Mouse (Mus musculus) liver, adult 2 months (tissue): ENCODE measurements around the gene 1600014C23Rik.

ENCODE experiments used
- CTCF ChIP-seq: fragments of 200-500 bp; IDR thresholded peaks from 2 replicates; pipeline ENCODE4 v1.5.1; 2011; ENCODE audit warnings: low read depth, low read length, control low read depth
- POLR2A ChIP-seq: fragments of 200-500 bp; IDR thresholded peaks from 2 replicates; pipeline ENCODE4 v1.6.1; 2011; ENCODE audit warnings: low read length, control low read depth; ENCODE audit not compliant: insufficient read depth; ENCODE audit errors: extremely low read depth

- TF ChIP-seq POLR2A (no peak), CTCF (no peak)
These were observed 32.4 kb downstream of the 1600014C23Rik start for GRCm38 (mm10) chr17:45701236-45701591.
